Mouse (Mus musculus) forebrain, embryonic 13.5 days (tissue): ENCODE measurements around the gene Cacna1a. TPM values are rescaled to one million over a fixed set of nuclear protein-coding genes. Genes with fewer than 3 reads are reported as not detected.

ENCODE experiments used
- ATAC-seq: fragments of 200-750 bp; cut with Nextera tagmentation; 2 replicates; pipeline ENCODE4 v1.8.0; 2017
- H3K27ac ChIP-seq: fragments of 300-500 bp; sonication (generic); 2 replicates; pipeline ENCODE4 v1.5.1; 2015; ENCODE audit warnings: inconsistent platforms, mild to moderate bottlenecking, moderate library complexity
- H3K27me3 ChIP-seq: fragments of 300-500 bp; sonication (generic); 2 replicates; pipeline ENCODE4 v1.6.1; 2015; ENCODE audit warnings: mild to moderate bottlenecking, inconsistent platforms
- H3K36me3 ChIP-seq: fragments of 300-500 bp; sonication (generic); 2 replicates; pipeline ENCODE4 v1.6.1; 2015; ENCODE audit warnings: mild to moderate bottlenecking, inconsistent platforms; ENCODE audit not compliant: poor library complexity, severe bottlenecking
- H3K4me1 ChIP-seq: fragments of 300-500 bp; sonication (generic); 2 replicates; pipeline ENCODE4 v1.6.1; 2015; ENCODE audit warnings: inconsistent platforms
- H3K4me2 ChIP-seq: fragments of 300-500 bp; sonication (generic); 2 replicates; pipeline ENCODE4 v1.6.1; 2015; ENCODE audit warnings: inconsistent platforms, mild to moderate bottlenecking, moderate library complexity
- H3K4me3 ChIP-seq: fragments of 300-500 bp; sonication (generic); 2 replicates; pipeline ENCODE4 v1.5.1; 2015; ENCODE audit warnings: mild to moderate bottlenecking, inconsistent platforms
- H3K9ac ChIP-seq: fragments of 300-500 bp; sonication (generic); 2 replicates; pipeline ENCODE4 v1.6.1; 2015; ENCODE audit warnings: mild to moderate bottlenecking, inconsistent platforms
- H3K9me3 ChIP-seq: fragments of 300-500 bp; sonication (generic); replicated peaks from 2 replicates; pipeline ENCODE4 v1.6.1; 2016; ENCODE audit warnings: inconsistent platforms
- WGBS: fragments of 180-500 bp; shearing (Covaris S2); methylation state at CpG from one replicate; pipeline ENCODE4 v1.1.7; 2015; 5-methylcytosine and 5-hydroxymethylcytosine counted together
- polyA plus RNA-seq: library from polyadenylated mRNA; unstranded; fragments of >200 nt; fragmentation: Nextera tagmentation; extraction: Ambion mirVana; gene quantifications from 2 replicates; pipeline ENCODE4 v1.2.1, GENCODE M21; 2015

Gene Cacna1a
- polyA plus RNA-seq, 1 experiment from 2014 or later = 9.7 TPM

DNA sequence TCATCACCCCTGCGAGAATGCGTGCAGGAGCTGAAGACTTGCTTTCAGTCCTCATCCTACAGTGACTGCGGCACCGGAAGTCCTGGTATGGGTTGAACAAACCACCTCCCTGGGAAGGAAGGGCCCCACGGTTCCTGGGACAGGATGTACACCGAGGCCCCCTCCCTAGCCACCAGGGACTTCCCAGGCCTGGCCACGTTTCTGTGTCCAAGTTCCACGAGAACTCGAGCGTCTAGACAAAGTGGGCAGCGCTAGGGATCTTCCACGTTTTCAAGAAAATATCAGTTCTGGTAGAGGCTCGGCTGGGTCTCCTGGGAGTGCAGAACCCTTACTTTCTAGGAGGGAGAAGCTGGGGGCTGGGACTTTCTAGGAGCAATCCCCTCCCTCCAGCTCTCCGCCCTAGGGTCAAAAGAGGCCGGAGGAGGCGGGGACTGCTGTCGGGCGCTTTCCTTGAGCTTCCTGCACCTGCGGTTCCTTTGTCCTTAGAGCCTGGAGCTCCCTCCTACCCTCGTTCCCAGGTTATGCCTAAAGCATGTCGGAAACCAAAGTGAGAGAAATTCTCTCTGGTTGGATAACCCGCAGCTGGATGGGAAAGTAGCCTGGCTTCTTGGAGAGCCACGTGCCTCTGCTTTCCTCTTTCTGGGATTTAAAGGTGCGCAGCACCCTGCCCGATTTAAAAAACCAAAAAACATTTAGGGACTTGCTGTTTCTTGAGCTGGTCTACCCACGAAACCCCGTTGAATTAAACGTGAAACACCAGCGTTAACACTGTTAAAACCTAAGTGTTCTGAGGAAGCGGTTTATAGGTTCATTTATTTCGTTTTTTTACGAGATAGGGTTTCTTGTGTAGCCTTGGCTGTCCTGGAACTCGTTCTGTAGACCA, 271.9 kb downstream of the Cacna1a start:
- peak overlapping the region; percentile 90 for H3K9ac ChIP-seq
- ATAC-seq = no peak
- H3K27ac ChIP-seq = peak overlapping the region; percentile 48
- H3K27me3 ChIP-seq = no peaks in the 10 kb centered on the region
- peaks cover 56% of the 10 kb centered on the region for H3K4me1 ChIP-seq
- H3K4me2 ChIP-seq = peak overlapping the region; percentile 92
- peak overlapping the region; percentile 79 for H3K4me3 ChIP-seq
- WGBS = 2% methylated on average over 33 of the region's 33 CpGs
- no peaks in the 10 kb centered on the region for H3K36me3 ChIP-seq
- H3K9me3 ChIP-seq = no peaks in the 10 kb centered on the region

- Histone ChIP-seq H3K36me3 (no peaks in the 10 kb centered on the region), H3K27me3 (no peaks in the 10 kb centered on the region), H3K27ac (peak overlapping the region; percentile 48; the same call in 1 of the 2 replicates), H3K4me1 (peaks cover 55% of the 10 kb centered on the region), H3K4me3 (peak overlapping the region; percentile 79), H3K9me3 (no peaks in the 10 kb centered on the region), H3K4me2 (peak overlapping the region; percentile 92), H3K9ac (peak overlapping the region; percentile 90)
- no peak for ATAC-seq
- WGBS = 2% methylated on average over 20 of the region's 20 CpGs
Observed at GRCm38 (mm10) chr8:84660819-84661457, 272.7 kb downstream of the Cacna1a start.

DNA sequence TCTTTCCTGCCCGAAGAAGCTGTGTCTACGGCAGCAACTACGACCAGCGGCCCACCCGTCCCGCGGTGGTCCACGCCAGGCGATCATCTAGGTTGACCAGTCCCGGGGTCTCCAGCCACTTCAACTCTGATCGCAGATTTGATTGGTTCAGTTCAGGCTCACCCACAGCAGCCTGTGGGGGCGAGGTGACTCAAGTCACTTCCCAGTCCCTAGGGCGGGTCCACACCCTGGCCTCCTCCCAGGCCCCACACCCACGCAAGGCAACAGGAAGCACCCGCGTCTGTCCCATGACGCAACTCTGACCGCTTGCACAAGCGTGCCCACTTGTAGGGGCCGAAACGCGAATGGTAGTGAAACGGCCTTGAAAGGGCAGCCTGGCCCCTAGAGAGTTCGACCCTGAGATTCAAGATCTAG, 273.2 kb downstream of the Cacna1a start:
- peaks cover 53% of the 10 kb centered on the region for H3K4me1 ChIP-seq
- under 1% methylated on average over 24 of the region's 24 CpGs for WGBS
- no peaks in the 10 kb centered on the region for H3K36me3 ChIP-seq

GRCm38 (mm10) chr8:84661961-84662571, 273.8 kb downstream of the Cacna1a start:
- no peaks in the 10 kb centered on the region for H3K9me3 ChIP-seq
- no peaks in the 10 kb centered on the region for H3K36me3 ChIP-seq
- peak overlapping the region; percentile 92 for H3K4me2 ChIP-seq
- peak overlapping the region; percentile 90 for H3K9ac ChIP-seq
- peak overlapping the region; percentile 79 for H3K4me3 ChIP-seq
- peak overlapping the region; percentile 81 for H3K27ac ChIP-seq
- H3K27me3 ChIP-seq = no peaks in the 10 kb centered on the region
- peaks cover 47% of the 10 kb centered on the region for H3K4me1 ChIP-seq
- under 1% methylated on average over 58 of the region's 61 CpGs for WGBS
- ATAC-seq = peak; percentile 7; the same call in 1 of the 2 replicates

More for the DNA sequence above, 273.2 kb downstream of the Cacna1a start:
- no peaks in the 10 kb centered on the region for H3K9me3 ChIP-seq
- ATAC-seq = no peak
- H3K9ac ChIP-seq = peak overlapping the region; percentile 90
- no peaks in the 10 kb centered on the region for H3K27me3 ChIP-seq
- peak overlapping the region; percentile 79 for H3K4me3 ChIP-seq
- peak overlapping the region; percentile 81; the same call in 1 of the 2 replicates for H3K27ac ChIP-seq
- peak overlapping the region; percentile 92 for H3K4me2 ChIP-seq

GRCm38 (mm10) chr8:84662581-84663065, 274.4 kb downstream of the Cacna1a start, which contains the start of gene Ier2:
Ier2 (minus strand) TSS chr8:84662852.
- H3K4me2 ChIP-seq = peak within 1 kb of the TSS; percentile 92
- WGBS = 0% methylated on average over 27 of the region's 27 CpGs
- H3K27me3 ChIP-seq = no peaks in the 10 kb centered on the region
- peak within 1 kb of the TSS; percentile 81 for H3K27ac ChIP-seq
- H3K9me3 ChIP-seq = no peaks in the 10 kb centered on the region
- H3K36me3 ChIP-seq = no peaks in the 10 kb centered on the region
- peak; percentile 84 for ATAC-seq
- H3K4me1 ChIP-seq = peaks cover 46% of the 10 kb centered on the region
- H3K4me3 ChIP-seq = peak within 1 kb of the TSS; percentile 79
- H3K9ac ChIP-seq = peak within 1 kb of the TSS; percentile 90

DNA sequence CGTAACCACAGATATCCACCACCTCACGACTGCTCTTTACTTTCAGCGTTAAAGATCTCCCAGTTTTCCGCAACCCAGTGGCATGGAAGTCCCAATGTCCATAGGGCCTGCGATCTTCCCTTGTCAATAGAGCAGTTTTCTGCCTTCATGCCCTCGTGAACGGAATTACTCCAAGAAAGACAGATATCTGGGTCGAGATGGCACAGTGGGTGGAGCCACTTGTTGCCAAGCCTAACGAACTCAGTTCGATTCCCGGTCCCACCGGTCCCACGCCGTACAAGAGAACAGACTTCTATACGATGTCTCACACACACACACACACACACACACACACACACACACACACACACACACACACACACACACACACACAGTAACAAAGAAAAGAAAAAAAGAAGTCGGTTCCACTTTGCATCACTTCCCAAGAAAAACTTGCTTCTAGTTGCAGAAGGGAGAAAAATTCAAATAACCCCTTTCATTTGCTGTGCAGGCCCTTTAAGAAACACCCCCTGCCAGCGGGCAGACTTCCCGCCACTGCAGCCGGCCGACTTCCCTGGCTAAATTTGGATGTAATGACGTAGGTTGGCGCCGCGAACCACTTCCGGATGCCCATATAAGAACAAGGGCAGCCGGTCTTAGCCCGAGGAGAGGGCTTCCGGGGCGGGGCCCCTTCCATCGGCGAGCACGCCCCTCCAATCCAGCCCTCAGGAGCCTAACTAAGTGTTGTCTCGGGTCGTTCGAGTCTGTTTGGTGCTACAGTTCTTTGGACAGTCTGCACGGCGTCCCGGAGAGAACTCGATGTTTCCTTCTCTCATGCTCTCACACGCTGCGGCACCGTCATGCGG, 275.5 kb downstream of the Cacna1a start:
- Histone ChIP-seq H3K4me1 (peaks cover 46% of the 10 kb centered on the region), H3K27ac (peak overlapping the region; percentile 91), H3K4me2 (peak overlapping the region; percentile 92), H3K4me3 (peak overlapping the region; percentile 79), H3K9me3 (no peaks in the 10 kb centered on the region), H3K27me3 (no peaks in the 10 kb centered on the region), H3K9ac (peak overlapping the region; percentile 84), H3K36me3 (peaks cover 10% of the 10 kb centered on the region)
- WGBS = 3% methylated on average over 43 of the region's 43 CpGs
- ATAC-seq = peak; percentile 87

GRCm38 (mm10) chr8:84664566-84665384, 276.5 kb downstream of the Cacna1a start:
- H3K27ac ChIP-seq = peak overlapping the region; percentile 91

DNA sequence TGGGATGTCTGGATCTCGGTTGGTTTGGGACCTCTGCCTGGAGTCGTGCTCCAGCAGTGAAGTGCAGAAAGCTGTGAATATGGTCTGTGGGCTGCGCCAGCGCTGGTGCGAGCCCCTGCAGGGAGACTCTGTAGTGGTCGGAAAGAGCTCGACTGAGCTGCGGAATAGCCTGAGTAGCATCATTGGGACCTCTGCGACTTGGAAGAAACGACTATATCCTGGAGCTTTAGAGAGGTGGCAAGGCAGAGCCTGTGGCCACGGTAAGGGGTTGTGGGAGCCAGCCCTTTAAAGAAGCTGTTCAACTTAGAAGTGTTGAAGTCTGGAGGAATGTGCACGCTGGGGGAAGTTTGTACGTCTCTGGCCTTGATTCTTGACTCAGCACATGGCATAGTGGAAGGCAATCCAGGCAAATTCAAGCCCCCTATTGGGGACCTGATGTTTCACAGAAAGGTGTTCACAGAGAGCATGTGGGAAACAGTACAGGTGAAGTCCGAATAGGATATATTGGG, 277.2 kb downstream of the Cacna1a start:
- H3K27me3 ChIP-seq = no peaks in the 10 kb centered on the region
- H3K4me2 ChIP-seq = peak overlapping the region; percentile 92
- H3K9ac ChIP-seq = peak overlapping the region; percentile 84
- peaks cover 37% of the 10 kb centered on the region for H3K4me1 ChIP-seq
- H3K9me3 ChIP-seq = no peaks in the 10 kb centered on the region
- peak; percentile 5 for ATAC-seq
- H3K4me3 ChIP-seq = peak overlapping the region; percentile 79
- H3K27ac ChIP-seq = peak overlapping the region; percentile 91
- peaks cover 21% of the 10 kb centered on the region for H3K36me3 ChIP-seq
- WGBS = 2% methylated on average over 14 of the region's 14 CpGs

More at GRCm38 (mm10) chr8:84664566-84665384, 276.5 kb downstream of the Cacna1a start:
- H3K36me3 ChIP-seq = peaks cover 14% of the 10 kb centered on the region
- no peaks in the 10 kb centered on the region for H3K27me3 ChIP-seq
- H3K4me3 ChIP-seq = peak overlapping the region; percentile 79
- peak overlapping the region; percentile 84 for H3K9ac ChIP-seq
- no peaks in the 10 kb centered on the region for H3K9me3 ChIP-seq
- H3K4me2 ChIP-seq = peak overlapping the region; percentile 92
- ATAC-seq = peak; percentile 60
- WGBS = under 1% methylated on average over 29 of the region's 29 CpGs
- H3K4me1 ChIP-seq = peaks cover 44% of the 10 kb centered on the region

- peaks cover 47% of the 10 kb centered on the region for H3K36me3 ChIP-seq
Observed at GRCm38 (mm10) chr8:84668081-84668480, 279.8 kb downstream of the Cacna1a start.

GRCm38 (mm10) chr8:84668731-84669485, 280.7 kb downstream of the Cacna1a start:
- Histone ChIP-seq H3K9ac (no peak overlapping the region), H3K27ac (no peak overlapping the region), H3K27me3 (no peaks in the 10 kb centered on the region), H3K9me3 (no peaks in the 10 kb centered on the region), H3K4me1 (peaks cover 10% of the 10 kb centered on the region), H3K4me2 (no peak overlapping the region), H3K36me3 (peaks cover 55% of the 10 kb centered on the region), H3K4me3 (no peak overlapping the region)
- WGBS = 83% methylated on average over 6 of the region's 6 CpGs
- no peak for ATAC-seq

More at GRCm38 (mm10) chr8:84668081-84668480, 279.8 kb downstream of the Cacna1a start:
- ATAC-seq = no peak
- no peak overlapping the region for H3K4me3 ChIP-seq
- 82% methylated on average over 1 of the region's 1 CpGs for WGBS
- H3K9me3 ChIP-seq = no peaks in the 10 kb centered on the region
- no peak overlapping the region for H3K4me2 ChIP-seq
- no peak overlapping the region for H3K9ac ChIP-seq
- H3K4me1 ChIP-seq = peaks cover 15% of the 10 kb centered on the region
- no peak overlapping the region for H3K27ac ChIP-seq
- H3K27me3 ChIP-seq = no peaks in the 10 kb centered on the region
